Mouse (Mus musculus): ENCODE results near the gene Atrn. TPM values are rescaled to one million over a fixed set of nuclear protein-coding genes. Genes with fewer than 3 reads are reported as not detected.

The Atrn gene
- polyA plus RNA-seq, 1 experiment from 2014 or later, result 4.4 TPM

GRCm38 (mm10) chr2:130916521-130917147, 10.3 kb downstream of the Atrn start:
- H3K4me3 ChIP-seq (replicated peaks), result no peak overlapping the region
- no peak overlapping the region for H3K4me2 ChIP-seq (replicated peaks)
- 35% methylated on average over 3 of the region's 3 CpGs for WGBS
- no peak overlapping the region for H3K9ac ChIP-seq
- H3K36me3 ChIP-seq, result no peaks in the 10 kb centered on the region
- H3K4me1 ChIP-seq (replicated peaks), result no peaks in the 10 kb centered on the region
- no peak overlapping the region for H3K27ac ChIP-seq
- no peaks in the 10 kb centered on the region for H3K27me3 ChIP-seq (replicated peaks)
- no peak for ATAC-seq
- no peaks in the 10 kb centered on the region for H3K9me3 ChIP-seq

- Histone ChIP-seq H3K9ac (no peak overlapping the region), H3K27me3 (replicated peaks) (no peaks in the 10 kb centered on the region), H3K9me3 (no peaks in the 10 kb centered on the region), H3K4me3 (replicated peaks) (no peak overlapping the region), H3K36me3 (no peaks in the 10 kb centered on the region), H3K4me1 (replicated peaks) (no peaks in the 10 kb centered on the region), H3K4me2 (replicated peaks) (no peak overlapping the region), H3K27ac (no peak overlapping the region)
- ATAC-seq, result no peak
- WGBS, result 93% methylated on average over 1 of the region's 1 CpGs
Measured at GRCm38 (mm10) chr2:130917686-130918085, 11.4 kb downstream of the Atrn start.

GRCm38 (mm10) chr2:130919062-130919593, 12.8 kb downstream of the Atrn start:
- Histone ChIP-seq H3K4me2 (replicated peaks) (no peak overlapping the region), H3K4me1 (replicated peaks) (no peaks in the 10 kb centered on the region), H3K36me3 (no peaks in the 10 kb centered on the region), H3K4me3 (replicated peaks) (no peak overlapping the region), H3K27ac (no peak overlapping the region), H3K9ac (no peak overlapping the region), H3K9me3 (no peaks in the 10 kb centered on the region), H3K27me3 (replicated peaks) (no peaks in the 10 kb centered on the region)
- no peak for ATAC-seq
- WGBS, result 58% methylated on average over 5 of the region's 5 CpGs

GRCm38 (mm10) chr2:130924950-130925349, 18.7 kb downstream of the Atrn start:
- Histone ChIP-seq H3K4me1 (replicated peaks) (no peaks in the 10 kb centered on the region), H3K27me3 (replicated peaks) (no peaks in the 10 kb centered on the region), H3K36me3 (no peaks in the 10 kb centered on the region), H3K4me2 (replicated peaks) (no peak overlapping the region), H3K9me3 (no peaks in the 10 kb centered on the region), H3K27ac (no peak overlapping the region), H3K4me3 (replicated peaks) (no peak overlapping the region), H3K9ac (no peak overlapping the region)
- 70% methylated on average over 2 of the region's 2 CpGs for WGBS
- ATAC-seq, result no peak

GRCm38 (mm10) chr2:130928031-130928430, 21.7 kb downstream of the Atrn start:
- no peaks in the 10 kb centered on the region for H3K9me3 ChIP-seq
- H3K4me2 ChIP-seq (replicated peaks), result no peak overlapping the region
- H3K4me1 ChIP-seq (replicated peaks), result no peaks in the 10 kb centered on the region
- no peaks in the 10 kb centered on the region for H3K27me3 ChIP-seq (replicated peaks)
- H3K27ac ChIP-seq, result no peak overlapping the region
- H3K36me3 ChIP-seq, result no peaks in the 10 kb centered on the region
- H3K4me3 ChIP-seq (replicated peaks), result no peak overlapping the region
- WGBS, result 87% methylated on average over 4 of the region's 4 CpGs
- ATAC-seq, result no peak
- H3K9ac ChIP-seq, result no peak overlapping the region

GRCm38 (mm10) chr2:130928530-130928929, 22.2 kb downstream of the Atrn start:
- Histone ChIP-seq H3K9ac (no peak overlapping the region), H3K9me3 (no peaks in the 10 kb centered on the region), H3K27ac (no peak overlapping the region), H3K27me3 (replicated peaks) (no peaks in the 10 kb centered on the region), H3K4me3 (replicated peaks) (no peak overlapping the region), H3K4me1 (replicated peaks) (no peaks in the 10 kb centered on the region), H3K4me2 (replicated peaks) (no peak overlapping the region), H3K36me3 (no peaks in the 10 kb centered on the region)
- ATAC-seq, result no peak

GRCm38 (mm10) chr2:130929994-130930393, 23.7 kb downstream of the Atrn start:
- ATAC-seq, result no peak
- H3K27me3 ChIP-seq (replicated peaks), result no peaks in the 10 kb centered on the region
- WGBS, result 71% methylated on average over 5 of the region's 5 CpGs
- H3K9ac ChIP-seq, result no peak overlapping the region
- no peak overlapping the region for H3K4me3 ChIP-seq (replicated peaks)
- no peaks in the 10 kb centered on the region for H3K4me1 ChIP-seq (replicated peaks)
- H3K4me2 ChIP-seq (replicated peaks), result no peak overlapping the region
- H3K36me3 ChIP-seq, result no peaks in the 10 kb centered on the region
- no peaks in the 10 kb centered on the region for H3K9me3 ChIP-seq
- H3K27ac ChIP-seq, result no peak overlapping the region

- Histone ChIP-seq H3K4me3 (replicated peaks) (no peak overlapping the region), H3K4me1 (replicated peaks) (no peaks in the 10 kb centered on the region), H3K9ac (no peak overlapping the region), H3K27ac (no peak overlapping the region), H3K9me3 (no peaks in the 10 kb centered on the region), H3K4me2 (replicated peaks) (no peak overlapping the region), H3K27me3 (replicated peaks) (no peaks in the 10 kb centered on the region), H3K36me3 (no peaks in the 10 kb centered on the region)
- ATAC-seq, result no peak
- 89% methylated on average over 12 of the region's 12 CpGs for WGBS
Measured at GRCm38 (mm10) chr2:130932865-130933264, 26.6 kb downstream of the Atrn start.

- ATAC-seq, result no peak
- 79% methylated on average over 2 of the region's 2 CpGs for WGBS
- no peak overlapping the region for H3K4me2 ChIP-seq (replicated peaks)
- H3K36me3 ChIP-seq, result no peaks in the 10 kb centered on the region
- no peaks in the 10 kb centered on the region for H3K9me3 ChIP-seq
- no peaks in the 10 kb centered on the region for H3K27me3 ChIP-seq (replicated peaks)
- H3K4me3 ChIP-seq (replicated peaks), result no peak overlapping the region
- H3K9ac ChIP-seq, result no peak overlapping the region
- no peak overlapping the region for H3K27ac ChIP-seq
- H3K4me1 ChIP-seq (replicated peaks), result no peaks in the 10 kb centered on the region
Measured at GRCm38 (mm10) chr2:130949781-130950180, 43.5 kb downstream of the Atrn start.

- H3K27me3 ChIP-seq (replicated peaks), result no peaks in the 10 kb centered on the region
- 0% methylated on average over 1 of the region's 1 CpGs for WGBS
Measured at GRCm38 (mm10) chr2:130950548-130950947, 44.3 kb downstream of the Atrn start.

GRCm38 (mm10) chr2:130958906-130959305, 52.6 kb downstream of the Atrn start:
- H3K4me1 ChIP-seq (replicated peaks), result no peaks in the 10 kb centered on the region
- H3K4me3 ChIP-seq (replicated peaks), result no peak overlapping the region
- ATAC-seq, result no peak
- no peaks in the 10 kb centered on the region for H3K27me3 ChIP-seq (replicated peaks)
- H3K9ac ChIP-seq, result no peak overlapping the region
- no peak overlapping the region for H3K4me2 ChIP-seq (replicated peaks)
- 62% methylated on average over 2 of the region's 2 CpGs for WGBS
- no peaks in the 10 kb centered on the region for H3K36me3 ChIP-seq
- no peaks in the 10 kb centered on the region for H3K9me3 ChIP-seq
- no peak overlapping the region for H3K27ac ChIP-seq

More at GRCm38 (mm10) chr2:130950548-130950947, 44.3 kb downstream of the Atrn start:
- no peak overlapping the region for H3K27ac ChIP-seq
- ATAC-seq, result no peak
- H3K9ac ChIP-seq, result no peak overlapping the region
- no peaks in the 10 kb centered on the region for H3K36me3 ChIP-seq
- no peak overlapping the region for H3K4me2 ChIP-seq (replicated peaks)
- H3K4me1 ChIP-seq (replicated peaks), result no peaks in the 10 kb centered on the region
- H3K9me3 ChIP-seq, result no peaks in the 10 kb centered on the region
- no peak overlapping the region for H3K4me3 ChIP-seq (replicated peaks)

- Histone ChIP-seq H3K27me3 (replicated peaks) (no peaks in the 10 kb centered on the region), H3K27ac (no peak overlapping the region), H3K4me3 (replicated peaks) (no peak overlapping the region), H3K4me2 (replicated peaks) (no peak overlapping the region), H3K9me3 (no peaks in the 10 kb centered on the region), H3K9ac (no peak overlapping the region), H3K36me3 (no peaks in the 10 kb centered on the region), H3K4me1 (replicated peaks) (no peaks in the 10 kb centered on the region)
- no peak for ATAC-seq
Measured at GRCm38 (mm10) chr2:130961851-130962250, 55.6 kb downstream of the Atrn start.

- no peaks in the 10 kb centered on the region for H3K27me3 ChIP-seq (replicated peaks)
- no peaks in the 10 kb centered on the region for H3K36me3 ChIP-seq
- H3K4me2 ChIP-seq (replicated peaks), result no peak overlapping the region
- ATAC-seq, result no peak
- H3K9ac ChIP-seq, result no peak overlapping the region
- no peak overlapping the region for H3K27ac ChIP-seq
- H3K4me1 ChIP-seq (replicated peaks), result no peaks in the 10 kb centered on the region
- no peak overlapping the region for H3K4me3 ChIP-seq (replicated peaks)
- no peaks in the 10 kb centered on the region for H3K9me3 ChIP-seq
- 82% methylated on average over 1 of the region's 1 CpGs for WGBS
Measured at GRCm38 (mm10) chr2:130965042-130965441, 58.7 kb downstream of the Atrn start.

All from intestine, embryonic 15.5 days (tissue).